Mouse (Mus musculus) forebrain, postnatal 0 days (tissue): ENCODE measurements around the gene Msl3. TPM values are rescaled to one million over a fixed set of nuclear protein-coding genes. Genes with fewer than 3 reads are reported as not detected.
A peak's percentile ranks its signal among the peaks of the same experiment; 100 is the strongest.

Experiments
- ATAC-seq: fragments of 200-750 bp; cut with Nextera tagmentation; 2 replicates; pipeline ENCODE4 v1.8.0; 2017; ENCODE audit warnings: mild to moderate bottlenecking, moderate library complexity
- DNase-seq: peaks from one replicate; pipeline ENCODE4 v3.0.0-alpha.2; 2015
- H3K27ac ChIP-seq: fragments of 300-500 bp; sonication (generic); 2 replicates; pipeline ENCODE4 v1.5.1; 2014; ENCODE audit warnings: low read depth, mild to moderate bottlenecking, antibody characterized with exemption, low read length, moderate library complexity, mixed read lengths
- H3K27me3 ChIP-seq: fragments of 300-500 bp; sonication (generic); 2 replicates; pipeline ENCODE4 v1.6.1; 2014; ENCODE audit warnings: mild to moderate bottlenecking, low read length, mixed read lengths; ENCODE audit not compliant: insufficient read depth
- H3K36me3 ChIP-seq: fragments of 300-500 bp; sonication (generic); 2 replicates; pipeline ENCODE4 v1.6.1; 2014; ENCODE audit warnings: mild to moderate bottlenecking, moderate library complexity; ENCODE audit not compliant: insufficient read depth
- H3K4me1 ChIP-seq: fragments of 300-500 bp; sonication (generic); 2 replicates; pipeline ENCODE4 v1.6.1; 2014; ENCODE audit warnings: antibody characterized with exemption; ENCODE audit not compliant: insufficient read depth
- H3K4me2 ChIP-seq: fragments of 300-500 bp; sonication (generic); 2 replicates; pipeline ENCODE4 v1.6.1; 2014; ENCODE audit warnings: low read depth, mild to moderate bottlenecking, moderate library complexity
- H3K4me3 ChIP-seq: fragments of 300-500 bp; sonication (generic); 2 replicates; pipeline ENCODE4 v1.5.1; 2014; ENCODE audit warnings: low read depth, low read length, mixed read lengths
- H3K9ac ChIP-seq: fragments of 300-500 bp; sonication (generic); 2 replicates; pipeline ENCODE4 v1.6.1; 2014; ENCODE audit warnings: mild to moderate bottlenecking
- H3K9me3 ChIP-seq: fragments of 300-500 bp; sonication (generic); 2 replicates; pipeline ENCODE4 v1.6.1; 2016; ENCODE audit warnings: low read length
- CTCF ChIP-seq: sonication (generic); IDR thresholded peaks from 2 replicates; pipeline ENCODE4 v1.5.1; 2016; ENCODE audit warnings: antibody characterized with exemption, control low read depth, low read depth
- WGBS: fragments of 180-500 bp; shearing (Covaris S2); extraction: QIAGEN DNeasy Blood & Tissue Kit; methylation state at CpG from one replicate; pipeline ENCODE4 v1.1.7; 2014; 5-methylcytosine and 5-hydroxymethylcytosine counted together
- polyA plus RNA-seq: library from polyadenylated mRNA; unstranded; fragments of >200 nt; fragmentation: Nextera tagmentation; extraction: Ambion mirVana; gene quantifications from 2 replicates; pipeline ENCODE4 v1.2.1, GENCODE M21; 2015
- total RNA-seq: library from RNA; depleted of rRNA; stranded (reverse); fragments of >200 nt; gene quantifications from 2 replicates; pipeline ENCODE4 v1.2.3, GENCODE M21; 2014; rRNA removed

Gene Msl3
- total RNA-seq, result 24.0 and 27.3 TPM in 2 replicates
- polyA plus RNA-seq, result 14.0 and 14.2 TPM in 2 replicates

DNA sequence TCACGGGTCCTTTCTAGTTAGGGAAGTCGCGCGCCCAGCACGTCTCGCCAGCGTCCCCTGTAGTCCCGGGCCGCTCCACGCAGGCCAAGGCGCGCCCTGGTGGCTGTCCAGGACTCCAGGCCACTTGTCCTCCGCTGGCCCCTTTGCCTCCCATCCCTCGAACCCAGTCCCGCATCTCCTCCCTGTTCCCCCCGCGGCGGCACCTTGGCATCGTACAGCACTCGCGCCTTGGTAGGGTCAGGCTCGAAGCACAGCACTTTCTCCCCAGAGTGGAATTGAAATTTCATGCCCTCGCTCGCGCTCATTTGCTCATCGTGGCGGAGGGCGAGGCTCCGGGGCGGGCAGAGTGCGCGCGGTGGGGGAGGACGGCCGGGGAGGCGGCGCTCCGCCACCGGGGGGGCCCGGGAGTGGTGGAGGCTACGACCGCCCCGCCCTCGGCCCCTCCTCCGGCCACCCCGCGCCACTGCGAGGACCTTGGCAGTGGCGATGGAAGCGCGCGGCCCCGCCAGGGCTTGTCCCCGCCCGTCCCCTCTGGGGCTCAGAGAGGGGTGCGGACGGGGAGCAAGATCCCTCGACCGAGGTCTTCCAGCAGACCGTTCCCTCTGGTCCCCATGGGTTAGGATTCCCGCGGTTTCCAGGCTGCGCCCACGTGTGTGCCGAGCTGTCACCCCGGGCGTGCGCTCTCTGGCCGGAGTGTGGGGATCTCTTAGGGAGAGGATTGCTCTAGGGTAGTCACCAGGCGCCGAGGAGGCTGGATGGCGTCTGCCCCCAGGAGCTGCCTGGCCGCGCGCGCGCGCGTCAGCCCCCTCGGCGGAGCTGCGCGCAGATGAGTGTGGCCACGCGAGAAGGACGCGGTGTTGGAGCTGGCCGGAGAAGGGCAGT is at the start of gene Msl3:
TSS of gene Msl3 (minus strand) at position 374 of the 882 bp plus-strand sequence.
- H3K27me3 ChIP-seq, result no peaks in the 10 kb centered on the region
- 25% methylated on average over 82 of the region's 88 CpGs for WGBS

DNA sequence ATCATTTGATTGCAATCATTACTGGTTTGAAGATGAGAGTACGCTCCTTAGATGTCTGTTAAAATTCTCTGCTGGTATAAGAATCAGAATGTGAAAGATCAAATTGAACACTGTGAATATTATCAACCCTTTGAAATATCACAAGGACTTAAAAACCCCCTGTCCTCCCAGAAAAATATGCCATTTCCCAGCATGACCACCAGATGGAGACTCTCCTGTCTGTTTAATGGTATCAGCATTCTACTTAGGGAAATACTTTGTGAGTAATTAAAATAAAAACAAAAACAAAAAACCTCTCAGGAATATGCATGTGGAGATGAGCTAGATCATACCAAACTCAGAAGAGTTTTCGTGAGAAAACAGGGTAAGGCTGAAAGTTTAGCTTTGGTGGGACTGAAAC is 44.3 kb upstream of the Msl3 start:
- Histone ChIP-seq H3K4me3 (no peak overlapping the region), H3K4me2 (no peak overlapping the region), H3K9me3 (no peaks in the 10 kb centered on the region), H3K27me3 (no peaks in the 10 kb centered on the region), H3K4me1 (no peaks in the 10 kb centered on the region), H3K9ac (no peak overlapping the region), H3K36me3 (no peaks in the 10 kb centered on the region), H3K27ac (no peak overlapping the region)
- DNase-seq (peak; percentile 24), ATAC-seq (no peak)
- 67% methylated on average over 2 of the region's 2 CpGs for WGBS
- peak; percentile 58 for TF ChIP-seq CTCF

More for the DNA sequence above, at the start of gene Msl3:
- DNase-seq (peak; percentile 86), ATAC-seq (peak; percentile 91)
- H3K36me3 ChIP-seq, result no peaks in the 10 kb centered on the region
- peak within 1 kb of the TSS; percentile 75 for H3K9ac ChIP-seq
- peak within 1 kb of the TSS; percentile 52 for H3K4me3 ChIP-seq
- peak within 1 kb of the TSS; percentile 72 for H3K4me2 ChIP-seq
- H3K9me3 ChIP-seq, result no peaks in the 10 kb centered on the region
- no peaks in the 10 kb centered on the region for H3K4me1 ChIP-seq
- peak; percentile 66 for TF ChIP-seq CTCF
- peak within 1 kb of the TSS; percentile 87 for H3K27ac ChIP-seq

DNA sequence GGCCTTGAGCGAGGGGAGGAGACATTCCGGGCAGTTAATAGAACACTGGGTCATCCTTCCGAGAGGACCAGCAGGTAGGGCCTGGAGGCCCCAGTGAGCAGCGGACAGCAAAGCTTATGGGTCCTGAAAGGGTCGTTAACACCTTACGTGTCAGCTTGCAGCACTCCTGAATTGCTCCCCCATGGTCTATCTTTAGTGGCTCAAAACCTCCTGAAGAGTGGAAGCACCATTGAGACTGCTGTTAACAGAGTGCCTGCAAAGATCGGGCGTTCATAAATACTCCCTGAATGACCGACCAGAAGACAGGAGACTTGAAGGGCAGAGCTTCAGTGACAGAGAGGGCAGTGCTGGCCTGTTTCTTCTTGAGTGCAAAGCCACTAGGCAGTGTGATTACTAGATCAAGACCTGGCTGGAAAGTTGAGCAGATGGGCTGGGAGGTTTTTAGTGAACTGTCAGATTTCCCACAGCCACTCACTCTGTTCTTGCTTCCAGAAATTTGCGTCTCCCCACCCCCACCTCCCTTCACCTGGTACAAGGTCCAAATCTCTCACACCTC is 787 bp upstream of the Msl3 start:
- 40% methylated on average over 10 of the region's 10 CpGs for WGBS
- Histone ChIP-seq H3K36me3 (no peaks in the 10 kb centered on the region), H3K27me3 (no peaks in the 10 kb centered on the region), H3K9ac (peak overlapping the region; percentile 75), H3K4me3 (peak overlapping the region; percentile 52), H3K4me2 (peak overlapping the region; percentile 72), H3K9me3 (no peaks in the 10 kb centered on the region), H3K27ac (peak overlapping the region; percentile 87), H3K4me1 (no peaks in the 10 kb centered on the region)
- TF ChIP-seq CTCF, result no peak
- DNase-seq (no peak), ATAC-seq (peak; percentile 38)

DNA sequence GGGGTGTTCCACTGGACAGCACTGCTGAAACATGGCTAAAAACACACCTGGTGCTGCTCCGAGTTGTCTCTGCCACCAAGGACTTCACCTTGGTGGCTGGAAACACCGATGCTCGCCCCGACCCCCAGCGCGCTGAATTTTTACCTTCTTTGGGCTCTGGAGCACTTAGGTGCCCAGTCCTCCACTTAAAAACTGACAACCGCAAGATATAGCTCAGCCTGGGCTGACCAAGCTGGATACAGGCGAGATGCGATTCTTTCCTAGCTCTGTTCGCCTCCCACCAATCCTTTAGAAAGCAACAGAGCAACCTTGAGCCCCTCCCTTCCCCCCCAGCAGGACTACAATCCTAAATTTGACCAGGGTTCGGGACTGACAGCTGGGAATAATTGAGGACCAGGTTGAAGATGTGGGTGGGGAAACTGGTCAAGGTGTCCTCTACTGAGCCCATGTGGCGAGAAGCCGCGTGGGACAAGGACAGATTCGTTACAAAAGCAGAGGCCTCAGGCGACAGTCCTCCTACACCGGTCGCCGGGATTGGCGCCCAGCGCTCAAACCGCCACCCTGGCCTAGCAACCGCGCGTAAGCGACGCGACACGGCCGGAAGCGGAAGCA is 679 bp downstream of the Msl3 start:
- ATAC-seq, result no peak
- H3K9ac ChIP-seq, result peak overlapping the region; percentile 75
- no peaks in the 10 kb centered on the region for H3K36me3 ChIP-seq
- H3K4me2 ChIP-seq, result peak overlapping the region; percentile 72
- H3K4me1 ChIP-seq, result no peaks in the 10 kb centered on the region
- peak overlapping the region; percentile 87 for H3K27ac ChIP-seq
- H3K9me3 ChIP-seq, result no peaks in the 10 kb centered on the region
- no peak for DNase-seq
- H3K27me3 ChIP-seq, result no peaks in the 10 kb centered on the region
- no peak for TF ChIP-seq CTCF
- H3K4me3 ChIP-seq, result peak overlapping the region; percentile 52
- 25% methylated on average over 31 of the region's 31 CpGs for WGBS

DNA sequence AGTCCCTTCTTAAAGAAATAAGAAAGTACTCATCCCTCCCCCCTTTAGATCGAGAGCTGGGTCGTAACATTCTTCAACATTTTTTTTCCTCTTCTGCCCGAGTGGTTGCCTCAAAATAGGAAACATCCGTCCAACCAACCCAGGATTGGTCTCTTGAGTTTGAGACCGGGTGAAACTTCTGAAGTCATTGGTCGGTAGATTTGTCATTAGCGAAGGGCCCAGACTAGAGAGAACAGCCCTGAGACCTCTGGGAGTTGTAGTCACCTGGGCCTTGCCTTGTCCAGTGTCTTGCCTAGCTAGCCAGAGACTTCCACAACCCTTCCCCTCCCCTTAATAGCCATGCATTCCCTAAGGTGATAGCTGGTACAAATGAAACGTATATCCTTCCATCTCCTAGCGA is 1.3 kb downstream of the Msl3 start:
- DNase-seq, result peak; percentile 65
- no peaks in the 10 kb centered on the region for H3K27me3 ChIP-seq
- no peak overlapping the region for H3K9ac ChIP-seq
- no peaks in the 10 kb centered on the region for H3K9me3 ChIP-seq
- ATAC-seq, result peak; percentile 54
- 23% methylated on average over 9 of the region's 9 CpGs for WGBS
- no peaks in the 10 kb centered on the region for H3K36me3 ChIP-seq
- peak overlapping the region; percentile 52 for H3K4me3 ChIP-seq
- H3K27ac ChIP-seq, result no peak overlapping the region
- H3K4me2 ChIP-seq, result peak overlapping the region; percentile 72
- no peak for TF ChIP-seq CTCF
- no peaks in the 10 kb centered on the region for H3K4me1 ChIP-seq

DNA sequence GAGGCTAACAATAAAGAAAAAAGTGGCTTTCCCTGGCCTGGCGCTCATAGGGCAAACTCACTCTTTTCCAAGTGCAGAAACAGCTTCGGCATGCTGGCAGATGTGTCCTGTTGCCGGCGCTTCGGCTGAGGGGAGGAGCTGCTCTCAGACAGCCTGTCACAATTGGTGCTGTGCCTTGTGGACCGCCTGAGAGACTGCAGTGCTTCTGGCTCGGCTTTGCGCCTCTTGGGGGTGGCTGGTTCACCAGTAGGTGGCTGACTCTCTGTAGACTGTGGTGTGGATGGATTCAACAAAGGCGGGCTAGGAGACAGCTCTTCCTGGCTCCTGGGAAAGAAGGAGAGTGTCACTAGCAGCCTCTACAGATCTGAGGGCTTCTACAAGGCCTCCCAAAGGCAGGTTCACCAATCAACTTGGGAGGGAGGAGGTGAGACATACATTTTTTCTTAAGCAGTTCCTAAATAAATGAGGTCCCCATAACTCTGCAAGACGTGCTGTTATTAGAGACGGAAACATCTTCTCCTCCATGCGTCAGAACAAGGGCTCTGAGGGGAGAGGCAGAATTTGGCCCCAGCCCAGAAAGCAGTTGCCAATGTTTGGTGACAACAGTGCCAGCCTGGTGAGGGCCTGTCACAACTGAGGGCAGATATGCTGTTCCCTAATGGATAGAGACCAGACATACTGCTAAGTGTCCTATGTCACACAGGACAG is 9.6 kb downstream of the Msl3 start:
- DNase-seq (no peak), ATAC-seq (peak; percentile 14; the same call in 1 of the 2 replicates)
- Histone ChIP-seq H3K4me1 (no peaks in the 10 kb centered on the region), H3K27me3 (no peaks in the 10 kb centered on the region), H3K36me3 (peaks cover 7% of the 10 kb centered on the region; the same call in 1 of the 2 replicates), H3K4me3 (no peak overlapping the region), H3K9ac (no peak overlapping the region), H3K27ac (no peak overlapping the region), H3K4me2 (no peak overlapping the region), H3K9me3 (no peaks in the 10 kb centered on the region)
- TF ChIP-seq CTCF, result peak; percentile 16; the same call in 1 of the 2 replicates
- 63% methylated on average over 12 of the region's 12 CpGs for WGBS
